Mouse (Mus musculus) B cell, adult 2 months (primary cell): Measurements from ENCODE around the gene Armh3.

Experiments used
- DNase-seq, 2 experiments: peaks; one replicate each; pipeline ENCODE4 v3.0.0; 2022

The Armh3 gene

GRCm38 (mm10) chr19:45984379-45984778 is 13.9 kb downstream of the Armh3 start:
- peak in 1 of 2 experiments; percentile 14 for DNase-seq

GRCm38 (mm10) chr19:45960770-45961169 is 37.5 kb downstream of the Armh3 start:
- DNase-seq = no peak

- no peak for DNase-seq
Observed at GRCm38 (mm10) chr19:45956736-45957135, 41.6 kb downstream of the Armh3 start.

- DNase-seq = peak; percentile 27 to 39
Observed at GRCm38 (mm10) chr19:45953286-45953685, 45.0 kb downstream of the Armh3 start.

- DNase-seq = no peak
Observed at GRCm38 (mm10) chr19:45949236-45949635, 49.1 kb downstream of the Armh3 start.

GRCm38 (mm10) chr19:45947764-45948163 is 50.5 kb downstream of the Armh3 start:
- no peak for DNase-seq

- DNase-seq = no peak
Observed at GRCm38 (mm10) chr19:45947286-45947685, 51.0 kb downstream of the Armh3 start.

GRCm38 (mm10) chr19:45946541-45946940 is 51.7 kb downstream of the Armh3 start:
- no peak for DNase-seq

- no peak for DNase-seq
Observed at GRCm38 (mm10) chr19:45945986-45946385, 52.3 kb downstream of the Armh3 start.

GRCm38 (mm10) chr19:45943758-45944157 is 54.5 kb downstream of the Armh3 start:
- peak; percentile 5 to 7 for DNase-seq

GRCm38 (mm10) chr19:45938064-45938463 is 60.2 kb downstream of the Armh3 start:
- no peak for DNase-seq

GRCm38 (mm10) chr19:45937530-45937929 is 60.8 kb downstream of the Armh3 start:
- DNase-seq = no peak

- DNase-seq = no peak
Observed at GRCm38 (mm10) chr19:45927236-45927635, 71.1 kb downstream of the Armh3 start.

GRCm38 (mm10) chr19:45926342-45926741 is 71.9 kb downstream of the Armh3 start:
- DNase-seq = no peak

- no peak for DNase-seq
Observed at GRCm38 (mm10) chr19:45920299-45921090, 77.8 kb downstream of the Armh3 start.

- DNase-seq = no peak
Observed at GRCm38 (mm10) chr19:45918406-45918805, 79.9 kb downstream of the Armh3 start.

GRCm38 (mm10) chr19:45917856-45918255 is 80.4 kb downstream of the Armh3 start:
- no peak for DNase-seq

- no peak for DNase-seq
Observed at GRCm38 (mm10) chr19:45916461-45916860, 81.8 kb downstream of the Armh3 start.

GRCm38 (mm10) chr19:45916026-45916425 is 82.3 kb downstream of the Armh3 start:
- no peak for DNase-seq

- no peak for DNase-seq
Observed at GRCm38 (mm10) chr19:45913036-45913435, 85.3 kb downstream of the Armh3 start.

- DNase-seq = no peak
Observed at GRCm38 (mm10) chr19:45912376-45912775, 85.9 kb downstream of the Armh3 start.

GRCm38 (mm10) chr19:45911236-45912025 is 86.9 kb downstream of the Armh3 start:
- no peak for DNase-seq

- DNase-seq = no peak
Observed at GRCm38 (mm10) chr19:45908246-45908645, 90.0 kb downstream of the Armh3 start.

GRCm38 (mm10) chr19:45907416-45907815 is 90.9 kb downstream of the Armh3 start:
- no peak for DNase-seq
